Mouse (Mus musculus) thymus, adult 2 months (tissue): Measurements from ENCODE around the gene Zdhhc18. TPM values are rescaled to one million over a fixed set of nuclear protein-coding genes. Genes with fewer than 3 reads are reported as not detected.

ENCODE experiments used
- DNase-seq: peaks from one replicate; pipeline ENCODE4 v3.0.0; 2021
- H3K27ac ChIP-seq: fragments of 200-500 bp; 2 replicates; pipeline ENCODE4 v1.5.1; 2012; ENCODE audit warnings: low read length, control low read depth; ENCODE audit not compliant: control insufficient read depth, insufficient read depth
- H3K27me3 ChIP-seq: fragments of 200-500 bp; 2 replicates; pipeline ENCODE4 v1.6.1; 2012; ENCODE audit warnings: mild to moderate bottlenecking, low read length, moderate library complexity, mixed read lengths; ENCODE audit not compliant: control insufficient read depth, insufficient read depth
- H3K36me3 ChIP-seq: fragments of 200-500 bp; 2 replicates; pipeline ENCODE4 v1.6.1; 2012; ENCODE audit warnings: mild to moderate bottlenecking, low read length, moderate library complexity; ENCODE audit not compliant: control insufficient read depth, insufficient read depth
- H3K4me1 ChIP-seq: fragments of 200-500 bp; replicated peaks from 2 replicates; pipeline ENCODE4 v1.6.1; 2012; ENCODE audit warnings: low read length; ENCODE audit not compliant: control insufficient read depth, insufficient read depth
- H3K4me3 ChIP-seq: fragments of 200-500 bp; 2 replicates; pipeline ENCODE4 v1.5.1; 2012; ENCODE audit warnings: mild to moderate bottlenecking, low read length, control low read depth, moderate library complexity; ENCODE audit not compliant: control insufficient read depth, insufficient read depth
- CTCF ChIP-seq: fragments of 200-500 bp; IDR thresholded peaks from 2 replicates; pipeline ENCODE4 v1.5.1; 2012; ENCODE audit warnings: mild to moderate bottlenecking, control low read depth, low read length, moderate library complexity, borderline replicate concordance; ENCODE audit not compliant: control insufficient read depth, poor library complexity, insufficient read depth; ENCODE audit errors: extremely low read depth
- POLR2A ChIP-seq: fragments of 200-500 bp; IDR thresholded peaks from 2 replicates; pipeline ENCODE4 v1.6.1; 2012; ENCODE audit warnings: mild to moderate bottlenecking, low read length, control low read depth, moderate library complexity; ENCODE audit not compliant: control insufficient read depth, poor library complexity, insufficient read depth; ENCODE audit errors: extremely low read depth
- WGBS: fragments of 180-500 bp; shearing (Covaris S2); methylation state at CpG from one replicate; pipeline ENCODE4 v1.1.7; 2018; 5-methylcytosine and 5-hydroxymethylcytosine counted together
- polyA plus RNA-seq: library from polyadenylated mRNA; depleted of rRNA; stranded (reverse); fragments of >200 nt; gene quantifications from 2 replicates; pipeline ENCODE4 v1.2.3, GENCODE M21; 2012

Gene Zdhhc18
- polyA plus RNA-seq, 1 experiment: 150 TPM

DNA sequence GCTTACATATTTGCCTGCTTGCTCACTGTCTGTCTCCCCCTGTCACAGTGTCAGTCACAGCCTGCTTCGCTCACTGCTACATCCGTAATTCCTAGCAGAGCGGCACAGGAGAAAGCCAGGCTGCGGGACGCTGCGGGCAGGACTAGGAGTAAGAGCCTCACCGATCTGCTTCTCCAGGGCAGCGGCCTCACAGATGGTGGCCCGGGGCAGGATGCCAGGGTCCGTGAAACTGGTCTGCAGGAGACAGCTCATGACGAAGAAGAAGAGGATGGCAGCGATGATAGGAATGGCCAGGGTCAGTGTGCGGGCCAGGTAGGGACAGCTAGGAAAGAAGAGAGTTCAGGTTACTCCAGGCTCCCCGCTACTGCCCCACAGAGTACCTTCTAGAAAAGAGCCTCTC lies 22.9 kb downstream of the Zdhhc18 start:
- H3K36me3 ChIP-seq: peaks cover 4% of the 10 kb centered on the region; the same call in 1 of the 2 replicates

DNA sequence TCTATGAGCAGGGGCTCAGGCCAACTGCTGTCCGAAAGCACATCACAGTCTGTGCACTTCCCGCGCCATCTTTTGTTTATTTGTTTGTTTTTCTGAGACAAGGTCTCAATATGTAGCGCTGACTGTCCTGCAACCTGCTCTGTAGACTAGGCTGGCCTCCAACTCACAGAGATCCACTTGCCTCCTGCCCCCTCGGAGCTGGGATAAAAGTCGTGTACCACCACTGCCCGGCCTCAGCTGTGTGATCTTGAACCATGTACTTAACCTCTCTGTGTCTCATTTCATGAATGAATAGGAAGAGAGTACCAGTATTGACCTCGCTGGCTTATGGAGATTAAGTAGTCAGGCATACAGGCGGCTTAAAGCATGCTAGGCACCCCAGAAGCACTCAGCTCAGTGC lies 23.3 kb downstream of the Zdhhc18 start:
- Histone ChIP-seq H3K36me3 (peaks cover 4% of the 10 kb centered on the region; the same call in 1 of the 2 replicates), H3K27ac (peak overlapping the region; percentile 96), H3K27me3 (no peaks in the 10 kb centered on the region), H3K4me3 (no peak overlapping the region), H3K4me1 (peaks cover 66% of the 10 kb centered on the region)
- DNase-seq: no peak
- 93% methylated on average over 9 of the region's 9 CpGs for WGBS
- TF ChIP-seq CTCF: no peak
- TF ChIP-seq POLR2A: no peak

More for the DNA sequence above, 22.9 kb downstream of the Zdhhc18 start:
- H3K4me3 ChIP-seq: no peak overlapping the region
- H3K27me3 ChIP-seq: no peaks in the 10 kb centered on the region
- no peak for DNase-seq
- 97% methylated on average over 14 of the region's 14 CpGs for WGBS
- TF ChIP-seq POLR2A: no peak
- no peak for TF ChIP-seq CTCF
- peaks cover 66% of the 10 kb centered on the region for H3K4me1 ChIP-seq
- peak overlapping the region; percentile 96 for H3K27ac ChIP-seq

DNA sequence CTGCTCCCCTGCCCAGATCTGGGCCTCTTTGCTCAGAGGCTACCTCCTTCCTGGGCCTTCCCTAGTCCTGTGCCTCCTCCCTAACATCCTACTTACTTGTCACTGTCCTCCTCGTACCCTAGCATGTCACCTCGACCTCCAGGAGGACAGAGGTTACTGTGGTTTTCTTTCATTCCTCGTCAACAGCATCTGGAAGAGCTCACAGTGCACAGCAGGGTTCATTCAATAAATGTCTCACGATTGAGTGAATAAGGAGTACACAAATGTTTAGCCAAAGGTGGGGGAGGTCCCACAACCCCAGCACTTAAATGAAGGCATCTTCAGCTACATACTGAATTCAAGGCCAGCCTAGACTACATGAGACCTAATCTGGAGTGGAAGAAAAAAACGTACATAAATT lies 23.7 kb downstream of the Zdhhc18 start:
- WGBS: 16% methylated on average over 5 of the region's 5 CpGs
- Histone ChIP-seq H3K4me1 (peaks cover 65% of the 10 kb centered on the region), H3K36me3 (peaks cover 4% of the 10 kb centered on the region; the same call in 1 of the 2 replicates), H3K4me3 (no peak overlapping the region), H3K27ac (peak overlapping the region; percentile 96), H3K27me3 (no peaks in the 10 kb centered on the region)
- TF ChIP-seq POLR2A: no peak
- no peak for TF ChIP-seq CTCF
- DNase-seq: no peak

DNA sequence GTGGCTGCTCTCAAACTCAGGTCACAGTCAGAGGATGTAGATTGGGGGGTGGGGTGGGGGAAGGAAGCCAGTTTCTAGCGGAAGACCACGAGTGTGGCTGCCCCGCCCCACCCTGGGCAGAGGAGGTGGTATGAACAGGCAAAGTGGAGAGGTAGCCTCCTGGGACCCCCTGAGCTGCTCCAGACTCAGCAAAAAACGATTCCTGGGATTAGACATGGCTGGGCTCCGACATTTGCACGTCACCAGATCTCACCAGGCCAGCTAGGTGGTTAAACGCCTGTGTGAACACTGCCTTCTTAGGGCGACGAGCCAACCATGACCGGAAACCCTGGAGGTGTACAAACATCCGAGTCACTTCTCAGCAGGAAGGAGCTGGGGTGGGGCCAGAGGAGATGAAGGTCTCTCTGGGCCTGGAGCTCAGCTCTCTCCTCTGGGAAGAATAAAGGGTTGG lies 24.3 kb downstream of the Zdhhc18 start:
- Histone ChIP-seq H3K27me3 (no peaks in the 10 kb centered on the region), H3K27ac (peak overlapping the region; percentile 96), H3K4me3 (peak overlapping the region; percentile 28), H3K36me3 (peaks cover 4% of the 10 kb centered on the region; the same call in 1 of the 2 replicates), H3K4me1 (peaks cover 65% of the 10 kb centered on the region)
- WGBS: 5% methylated on average over 11 of the region's 11 CpGs
- DNase-seq: peak; percentile 75
- peak; percentile 29; the same call in 1 of the 2 replicates for TF ChIP-seq POLR2A
- peak; percentile 58; the same call in 1 of the 2 replicates for TF ChIP-seq CTCF

DNA sequence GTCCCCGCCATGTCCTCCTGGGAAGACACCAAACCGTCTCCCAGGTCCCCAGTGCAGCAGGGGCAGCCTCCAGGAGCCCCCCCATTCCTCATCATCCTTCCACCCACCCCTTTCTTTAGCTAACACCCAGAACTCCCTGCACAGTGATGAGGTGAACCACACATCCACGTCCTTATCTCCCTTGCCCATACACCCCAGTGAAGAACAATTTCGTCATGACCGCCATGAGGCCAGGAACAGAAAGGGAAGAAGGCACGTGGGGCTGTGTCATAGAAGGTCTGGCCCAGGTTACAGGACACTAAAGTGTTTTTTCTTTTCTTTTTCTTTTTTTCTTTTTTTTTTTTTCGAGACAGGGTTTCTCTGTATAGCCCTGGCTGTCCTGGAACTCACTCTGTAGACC lies 25.1 kb downstream of the Zdhhc18 start:
- DNase-seq: no peak
- Histone ChIP-seq H3K27ac (peak overlapping the region; percentile 90; the same call in 1 of the 2 replicates), H3K4me1 (peaks cover 67% of the 10 kb centered on the region), H3K27me3 (no peaks in the 10 kb centered on the region), H3K36me3 (peaks cover 4% of the 10 kb centered on the region; the same call in 1 of the 2 replicates), H3K4me3 (no peak overlapping the region)
- WGBS: 66% methylated on average over 7 of the region's 7 CpGs
- no peak for TF ChIP-seq CTCF
- no peak for TF ChIP-seq POLR2A

GRCm38 (mm10) chr4:133622161-133622695 lies 27.7 kb downstream of the Zdhhc18 start:
- DNase-seq: peak; percentile 46
- Histone ChIP-seq H3K36me3 (peaks cover 4% of the 10 kb centered on the region; the same call in 1 of the 2 replicates), H3K27me3 (no peaks in the 10 kb centered on the region), H3K27ac (peak overlapping the region; percentile 91), H3K4me3 (peak overlapping the region; percentile 10), H3K4me1 (peaks cover 66% of the 10 kb centered on the region)
- WGBS: 10% methylated on average over 11 of the region's 11 CpGs
- TF ChIP-seq POLR2A: no peak
- no peak for TF ChIP-seq CTCF
